ENCODE assay signal across 27 mouse cellular contexts in the genomic region with DNA sequence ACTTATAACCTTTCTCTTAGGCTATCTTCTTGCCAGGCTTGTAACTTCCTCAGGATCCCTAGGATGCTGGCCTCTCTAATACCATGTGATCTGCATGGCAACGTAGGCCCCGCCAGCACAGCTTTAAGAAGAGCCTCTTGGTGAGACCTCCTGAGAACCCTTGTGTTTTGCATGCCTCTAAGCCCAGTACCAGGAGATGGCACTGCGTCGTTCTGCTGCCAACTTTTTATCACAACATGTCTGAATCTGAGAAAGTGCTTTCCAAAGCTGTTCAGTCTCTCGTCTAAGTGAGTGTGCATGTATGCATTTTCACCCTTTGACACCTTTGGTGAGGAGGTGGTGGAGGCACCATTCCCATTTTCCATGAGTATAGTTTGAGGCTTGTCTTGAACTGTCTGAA.
DNase-seq lines count a peak whose midpoint lies in the region; ATAC-seq and TF ChIP-seq lines count a peak whose summit lies in the region.
"Had no signal": no experiment of that assay in that cellular context is flagged by ENCODE, and none has a peak within 500 bp of the region (broad histone marks: within the 10 kb centered on the region; RNA-seq: fewer than 3 reads in every experiment).

No protein-coding gene starts in this region.

- H3K4me3 ChIP-seq in heart, adult 2 months = no peak overlapping the region
- H3K4me3 ChIP-seq in heart, embryonic 10.5 days = no peak overlapping the region
- no peak overlapping the region for H3K4me3 ChIP-seq in kidney, postnatal 0 days (replicated peaks; ENCODE audit: low read depth, low read length)
- no peak overlapping the region for H3K4me3 ChIP-seq in CH12.LX (replicated peaks in 1 of 3; ENCODE audit: low read depth in 2 of 3, low read length in 2 of 3, poor library complexity in 1 of 3)
- H3K4me3 ChIP-seq: erythroblast, embryonic 14.5 days; heart, embryonic 13.5 days; kidney, embryonic 15.5 days; limb, embryonic 12.5 days; midbrain, embryonic 12.5 days; neural tube, embryonic 13.5 days had no signal

- intact Hi-C loops in heart, adult 2 months (cut with DNase I) = loop anchor here (5.0 kb wide), 1 partner anchor 80 kb away; no protein-coding TSS in a partner anchor
- intact Hi-C loops in gastrocnemius, postnatal 36 days (cut with DNase I) = no loop called here

- peak; percentile 50 for TF ChIP-seq CTCF in heart, adult 2 months (IDR thresholded peaks at IDR 0.05)
- TF ChIP-seq CTCF in kidney, postnatal 0 days (IDR thresholded peaks at IDR 0.05; ENCODE audit: low read depth) = peak; percentile 25; the same call in 1 of the 2 replicates
- peak in 1 of 2 experiments; percentile 48; a peak in 2 of 4 replicates for TF ChIP-seq CTCF in CH12.LX (conservative IDR thresholded peaks at IDR 0.05 in 1 of 2, IDR thresholded peaks at IDR 0.05 in 1 of 2; ENCODE audit: low read depth in 2 of 2, low read length in 2 of 2)

- no peak overlapping the region for H3K4me2 ChIP-seq in kidney, postnatal 0 days (ENCODE audit: low read length)
- H3K4me2 ChIP-seq in CH12.LX (ENCODE audit: insufficient read depth, low read depth, poor library complexity, severe bottlenecking) = no peak overlapping the region
- H3K4me2 ChIP-seq: heart, embryonic 13.5 days; kidney, embryonic 15.5 days; limb, embryonic 12.5 days; liver, embryonic 11.5 days; midbrain, embryonic 12.5 days; neural tube, embryonic 13.5 days had no signal

- dilution Hi-C loops in CH12.LX (cut with MboI; ENCODE audit: extremely low pct_ligation_motif_present, extremely low pct_unique_long_range_greater_than_20kb, low sequenced_read_pairs) = no loop called here

- ATAC-seq in kidney, postnatal 0 days (replicated peaks; ENCODE audit: low FRiP score, low read depth) = no peak
- ATAC-seq: activated CD4-positive, CD25-positive, alpha-beta regulatory T cell, adult 4 months; CD4-positive, CD25-positive, alpha-beta regulatory T cell, adult 4 months had no signal

- no peak overlapping the region for H3K27ac ChIP-seq in heart, adult 2 months
- no peak overlapping the region for H3K27ac ChIP-seq in heart, embryonic 10.5 days
- no peak overlapping the region for H3K27ac ChIP-seq in kidney, postnatal 0 days
- H3K27ac ChIP-seq in CH12.LX (ENCODE audit: insufficient read depth, low read depth) = no peak overlapping the region
- H3K27ac ChIP-seq: heart, embryonic 13.5 days; kidney, embryonic 15.5 days; limb, embryonic 12.5 days; midbrain, embryonic 12.5 days; neural tube, embryonic 13.5 days had no signal

- peak; percentile 33 for TF ChIP-seq RAD21 in CH12.LX (IDR thresholded peaks at IDR 0.05; ENCODE audit: low read depth, low read length)

- no peak overlapping the region for H3K9ac ChIP-seq in heart, adult 2 months (ENCODE audit: low read depth, low read length)
- no peak overlapping the region for H3K9ac ChIP-seq in kidney, postnatal 0 days (ENCODE audit: low read depth, low read length)
- no peak overlapping the region for H3K9ac ChIP-seq in CH12.LX (ENCODE audit: insufficient read depth, low read depth)
- H3K9ac ChIP-seq: heart, embryonic 13.5 days; kidney, embryonic 15.5 days; limb, embryonic 12.5 days; midbrain, embryonic 12.5 days; neural tube, embryonic 13.5 days had no signal

- H3K9me3 ChIP-seq in heart, embryonic 10.5 days = no peaks in the 10 kb centered on the region
- H3K9me3 ChIP-seq in kidney, postnatal 0 days (replicated peaks; ENCODE audit: low read length) = no peaks in the 10 kb centered on the region
- peaks cover 2% of the 10 kb centered on the region for H3K9me3 ChIP-seq in CH12.LX (replicated peaks; ENCODE audit: low read length)
- H3K9me3 ChIP-seq: heart, embryonic 13.5 days; kidney, embryonic 15.5 days; limb, embryonic 12.5 days; midbrain, embryonic 12.5 days had no signal

- no peak for DNase-seq in heart, adult 2 months
- no peak for DNase-seq in heart, embryonic 10.5 days (ENCODE audit: low spot score)
- DNase-seq in kidney, postnatal 0 days (ENCODE audit: low spot score) = no peak
- no peak for DNase-seq in kidney, postnatal 4 days
- DNase-seq in CH12.LX (ENCODE audit: extremely low read depth) = no peak
- DNase-seq in adipocyte (ENCODE audit: low spot score) = peak; percentile 24
- no peak for DNase-seq in gastrocnemius, postnatal 36 days
- DNase-seq: adrenal gland, postnatal 10 days; cerebellum, adult 11-12 months; cerebellum, adult 9-11 months; gastrocnemius, postnatal 25 days; heart, postnatal 14 days; kidney, adult 11 months; layer of hippocampus, adult 9-11 months; lung, postnatal 36 days; retina, postnatal 1 day; right cerebral cortex, postnatal 14 days; thymus, postnatal 14 days had no signal

- 45% methylated on average over 5 of the region's 5 CpGs for WGBS in heart, adult 2 months
- 57% methylated on average over 5 of the region's 5 CpGs for WGBS in heart, embryonic 10.5 days
- 75% methylated on average over 5 of the region's 5 CpGs for WGBS in kidney, postnatal 0 days

- no peaks in the 10 kb centered on the region for H3K4me1 ChIP-seq in heart, adult 2 months (ENCODE audit: control insufficient read depth, insufficient read depth, low read length)
- 0 out of 2 replicates have a peak, but pooled peaks cover 10% of the 10 kb centered on the region for H3K4me1 ChIP-seq in heart, embryonic 10.5 days
- no peaks in the 10 kb centered on the region for H3K4me1 ChIP-seq in kidney, postnatal 0 days (replicated peaks; ENCODE audit: insufficient read depth, low read length)
- H3K4me1 ChIP-seq in CH12.LX (ENCODE audit: control insufficient read depth in 1 of 2, insufficient read depth in 2 of 2) = no peaks in the 10 kb centered on the region
- H3K4me1 ChIP-seq: kidney, embryonic 15.5 days; limb, embryonic 12.5 days; midbrain, embryonic 12.5 days; neural tube, embryonic 13.5 days had no signal

- H3K36me3 ChIP-seq in heart, adult 2 months (ENCODE audit: control insufficient read depth, insufficient read depth, low read length) = no peaks in the 10 kb centered on the region
- H3K36me3 ChIP-seq in heart, embryonic 10.5 days = no peaks in the 10 kb centered on the region
- no peaks in the 10 kb centered on the region for H3K36me3 ChIP-seq in kidney, postnatal 0 days (ENCODE audit: insufficient read depth, low read length)
- H3K36me3 ChIP-seq in CH12.LX (replicated peaks in 1 of 2; ENCODE audit: control insufficient read depth in 1 of 2, insufficient read depth in 1 of 2, low read length in 1 of 2) = no peaks in the 10 kb centered on the region
- H3K36me3 ChIP-seq: heart, embryonic 13.5 days; kidney, embryonic 15.5 days; limb, embryonic 12.5 days; midbrain, embryonic 12.5 days; neural tube, embryonic 13.5 days had no signal

- no peaks in the 10 kb centered on the region for H3K27me3 ChIP-seq in heart, adult 2 months (ENCODE audit: control insufficient read depth, insufficient read depth, low read length)
- H3K27me3 ChIP-seq in heart, embryonic 10.5 days (ENCODE audit: insufficient read depth, poor library complexity, severe bottlenecking) = no peaks in the 10 kb centered on the region
- no peaks in the 10 kb centered on the region for H3K27me3 ChIP-seq in kidney, postnatal 0 days (ENCODE audit: insufficient read depth, low read length)
- H3K27me3 ChIP-seq in CH12.LX (replicated peaks) = no peaks in the 10 kb centered on the region
- H3K27me3 ChIP-seq: heart, embryonic 13.5 days; kidney, embryonic 15.5 days; limb, embryonic 12.5 days; midbrain, embryonic 12.5 days; neural tube, embryonic 13.5 days had no signal

- in situ Hi-C loops in CH12.LX (cut with MboI; ENCODE audit: low pct_ligation_motif_present, low pct_unique_long_range_greater_than_20kb, low sequenced_read_pairs) = no loop called here

- H3K79me2 ChIP-seq in heart, adult 2 months (replicated peaks; ENCODE audit: control insufficient read depth, insufficient read depth, low read length) = no peaks in the 10 kb centered on the region
- H3K79me2 ChIP-seq in CH12.LX (replicated peaks; ENCODE audit: control insufficient read depth, extremely low read depth, insufficient read depth, poor library complexity, severe bottlenecking) = no peaks in the 10 kb centered on the region

- TF ChIP-seq EP300 in heart, adult 2 months (IDR thresholded peaks at IDR 0.05; ENCODE audit: insufficient read depth, low read depth, low read length) = no peak
- no peak for TF ChIP-seq EP300 in CH12.LX (IDR thresholded peaks at IDR 0.05; ENCODE audit: low read length)

- no peak for TF ChIP-seq POLR2A in heart, adult 2 months (IDR thresholded peaks at IDR 0.05; ENCODE audit: insufficient read depth, low read depth, low read length)
- TF ChIP-seq POLR2A in CH12.LX (IDR thresholded peaks at IDR 0.05; ENCODE audit: low read depth, low read length) = no peak

TF ChIP-seq in CH12.LX, 34 proteins besides CTCF, POLR2A, EP300 and RAD21:
- TF ChIP-seq TCF12 (IDR thresholded peaks at IDR 0.05; ENCODE audit: low read depth, low read length) = no peak
- TF ChIP-seq SMC3 (IDR thresholded peaks at IDR 0.05; ENCODE audit: low read depth, low read length) = peak; percentile 56
